Mouse (Mus musculus) myocyte (in vitro differentiated cells): Measurements from ENCODE around the gene Fut4.

Source experiments
- POLR2A ChIP-seq: IDR thresholded peaks from one replicate; pipeline ENCODE4 v1.6.1; 2011; ENCODE audit warnings: low read depth, mild to moderate bottlenecking, control low read depth, moderate library complexity; ENCODE audit not compliant: insufficient read length
- POLR2AphosphoS2 ChIP-seq: IDR thresholded peaks from one replicate; pipeline ENCODE4 v1.6.1; 2011; ENCODE audit warnings: low read depth, control low read depth; ENCODE audit not compliant: insufficient read length
- REST ChIP-seq: IDR thresholded peaks from one replicate; pipeline ENCODE4 v1.6.1; 2011; ENCODE audit warnings: mild to moderate bottlenecking, control low read depth, moderate library complexity; ENCODE audit not compliant: insufficient read depth, insufficient read length
- SRF ChIP-seq: IDR thresholded peaks from one replicate; pipeline ENCODE4 v1.6.1; 2011; ENCODE audit warnings: low read depth; ENCODE audit not compliant: control insufficient read depth, insufficient read length

DNA sequence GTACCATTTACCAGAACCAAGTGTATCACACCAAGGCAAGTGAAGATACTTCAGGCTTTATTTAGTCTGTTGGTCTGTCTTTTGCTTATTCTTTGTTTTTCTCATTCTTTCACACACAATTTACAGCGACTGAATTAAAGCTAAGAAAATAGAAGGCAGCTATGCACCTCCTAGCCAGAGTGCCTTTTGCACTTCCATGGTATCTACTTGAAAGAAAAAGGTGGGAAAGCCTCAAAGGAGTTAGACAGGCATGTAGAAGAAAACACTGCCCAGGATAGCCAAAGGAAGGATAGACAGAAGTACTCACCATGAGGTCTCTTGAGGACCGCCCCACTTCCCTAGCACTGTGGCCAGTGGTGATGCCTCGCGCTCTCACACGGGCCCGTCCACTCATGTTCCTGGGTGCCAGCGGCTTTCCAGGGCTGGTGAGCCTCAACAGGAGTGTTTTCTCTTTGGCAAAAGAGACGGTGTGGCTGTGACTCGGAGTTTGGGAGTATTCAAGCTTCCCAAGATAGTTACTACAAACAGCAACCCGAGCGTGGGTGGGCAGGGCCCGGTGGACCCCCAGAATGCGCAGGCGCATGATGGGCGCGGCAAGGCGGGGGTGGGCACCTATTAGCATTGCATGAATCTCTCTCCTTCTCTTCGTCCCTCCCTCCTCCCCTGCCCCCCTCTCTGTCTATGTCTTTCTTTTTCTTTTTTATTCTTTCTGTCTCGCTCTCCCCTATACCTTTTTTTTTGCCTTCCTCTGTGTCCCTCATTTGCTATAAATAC lies 11.9 kb downstream of the Fut4 start, which contains the start of gene Piwil4:
- TF ChIP-seq POLR2A (no peak), SRF (no peak), REST (no peak), POLR2AphosphoS2 (no peak)
